Mouse (Mus musculus) C2C12 (cell line): ENCODE data around the gene Hdc.

ENCODE experiments used
- CEBPB ChIP-seq: IDR thresholded peaks from one replicate; pipeline ENCODE4 v1.6.1; 2011; ENCODE audit warnings: low read depth, mild to moderate bottlenecking, control low read depth, moderate library complexity
- CTCF ChIP-seq: IDR thresholded peaks from one replicate; pipeline ENCODE4 v1.5.1; 2011; ENCODE audit not compliant: control insufficient read depth, insufficient read depth, insufficient read length
- MAX ChIP-seq: IDR thresholded peaks from one replicate; pipeline ENCODE4 v1.6.1; 2011; ENCODE audit warnings: mild to moderate bottlenecking, control low read depth
- MYOG ChIP-seq: IDR thresholded peaks from one replicate; pipeline ENCODE4 v1.6.1; 2011; ENCODE audit not compliant: control insufficient read depth, insufficient read length; ENCODE audit errors: extremely low read depth
- USF1 ChIP-seq: IDR thresholded peaks from one replicate; pipeline ENCODE4 v1.6.1; 2011; ENCODE audit warnings: low read depth, mild to moderate bottlenecking, control low read depth, moderate library complexity

- no peak for TF ChIP-seq CTCF
- TF ChIP-seq USF1, result no peak
- no peak for TF ChIP-seq MYOG
- TF ChIP-seq MAX, result no peak
- no peak for TF ChIP-seq CEBPB
These were observed 46.9 kb upstream of the Hdc start for GRCm38 (mm10) chr2:126665984-126666383.
